Mouse (Mus musculus) heart, embryonic 12.5 days (tissue): ENCODE data around the gene Cfap157. TPM values are rescaled to one million over a fixed set of nuclear protein-coding genes. Genes with fewer than 3 reads are reported as not detected.

Source experiments
- ATAC-seq: fragments of 200-750 bp; cut with Nextera tagmentation; 2 replicates; pipeline ENCODE4 v1.8.0; 2017; ENCODE audit warnings: moderate TSS enrichment, moderate library complexity; ENCODE audit not compliant: insufficient number of reproducible peaks, low FRiP score
- H3K27ac ChIP-seq: fragments of 300-500 bp; sonication (generic); 2 replicates; pipeline ENCODE4 v1.5.1; 2016; ENCODE audit warnings: mild to moderate bottlenecking, moderate library complexity; ENCODE audit not compliant: poor library complexity, severe bottlenecking
- H3K27me3 ChIP-seq: fragments of 300-500 bp; sonication (generic); replicated peaks from 2 replicates; pipeline ENCODE4 v1.6.1; 2016; ENCODE audit warnings: mild to moderate bottlenecking, moderate library complexity
- H3K36me3 ChIP-seq: fragments of 300-500 bp; sonication (generic); 2 replicates; pipeline ENCODE4 v1.6.1; 2016; ENCODE audit warnings: mild to moderate bottlenecking, moderate library complexity
- H3K4me1 ChIP-seq: fragments of 300-500 bp; sonication (generic); replicated peaks from 2 replicates; pipeline ENCODE4 v1.6.1; 2016; ENCODE audit warnings: mild to moderate bottlenecking
- H3K4me2 ChIP-seq: fragments of 300-500 bp; sonication (generic); 2 replicates; pipeline ENCODE4 v1.6.1; 2016; ENCODE audit warnings: mild to moderate bottlenecking, moderate library complexity
- H3K4me3 ChIP-seq: fragments of 300-500 bp; sonication (generic); 2 replicates; pipeline ENCODE4 v1.5.1; 2016; ENCODE audit warnings: mild to moderate bottlenecking
- H3K9ac ChIP-seq: fragments of 300-500 bp; sonication (generic); 2 replicates; pipeline ENCODE4 v1.6.1; 2016; ENCODE audit warnings: mild to moderate bottlenecking, moderate library complexity
- H3K9me3 ChIP-seq: fragments of 300-500 bp; sonication (generic); replicated peaks from 2 replicates; pipeline ENCODE4 v1.6.1; 2016; ENCODE audit warnings: mild to moderate bottlenecking, moderate library complexity
- WGBS: fragments of 180-500 bp; shearing (Covaris S2); methylation state at CpG from one replicate; pipeline ENCODE4 v1.1.7; 2016; 5-methylcytosine and 5-hydroxymethylcytosine counted together
- polyA plus RNA-seq: library from polyadenylated mRNA; unstranded; fragments of >200 nt; fragmentation: Nextera tagmentation; extraction: Ambion mirVana; gene quantifications from 2 replicates; pipeline ENCODE4 v1.2.1, GENCODE M21; 2016

Cfap157 gene
- polyA plus RNA-seq = 0.63 and 0.98 TPM in 2 replicates

GRCm38 (mm10) chr2:32784048-32784681, at the start of gene Cfap157:
TSS of gene Cfap157 (minus strand) at chr2:32784428.
- WGBS = 40% methylated on average over 4 of the region's 4 CpGs
- Histone ChIP-seq H3K4me1 (peaks cover 5% of the 10 kb centered on the region), H3K9ac (no peak within 1 kb of the TSS), H3K9me3 (no peaks in the 10 kb centered on the region), H3K27me3 (no peaks in the 10 kb centered on the region), H3K4me2 (peak within 1 kb of the TSS; percentile 32; the same call in 1 of the 2 replicates), H3K36me3 (no peaks in the 10 kb centered on the region; the same call in 1 of the 2 replicates), H3K27ac (no peak within 1 kb of the TSS), H3K4me3 (no peak within 1 kb of the TSS)
- no peak for ATAC-seq

GRCm38 (mm10) chr2:32828979-32829676, 44.9 kb upstream of the Cfap157 start:
- Histone ChIP-seq H3K27me3 (no peaks in the 10 kb centered on the region), H3K36me3 (no peaks in the 10 kb centered on the region), H3K9ac (0 out of 2 replicates have a peak overlapping the region, but pooled peaks have one; percentile 29), H3K27ac (no peak overlapping the region), H3K4me2 (no peak overlapping the region), H3K4me1 (peaks cover 36% of the 10 kb centered on the region), H3K9me3 (no peaks in the 10 kb centered on the region), H3K4me3 (no peak overlapping the region)
- 57% methylated on average over 11 of the region's 11 CpGs for WGBS
- no peak for ATAC-seq

GRCm38 (mm10) chr2:32825796-32826195, 41.6 kb upstream of the Cfap157 start:
- Histone ChIP-seq H3K4me3 (no peak overlapping the region), H3K9me3 (no peaks in the 10 kb centered on the region), H3K27ac (no peak overlapping the region), H3K4me2 (no peak overlapping the region), H3K27me3 (no peaks in the 10 kb centered on the region), H3K36me3 (peaks cover 9% of the 10 kb centered on the region), H3K4me1 (peaks cover 44% of the 10 kb centered on the region), H3K9ac (no peak overlapping the region)
- 67% methylated on average over 6 of the region's 6 CpGs for WGBS
- no peak for ATAC-seq

- no peak overlapping the region for H3K27ac ChIP-seq
- no peak for ATAC-seq
These were observed 40.5 kb upstream of the Cfap157 start for GRCm38 (mm10) chr2:32824778-32825177.

GRCm38 (mm10) chr2:32824181-32824580, 40.0 kb upstream of the Cfap157 start:
- H3K36me3 ChIP-seq = peaks cover 9% of the 10 kb centered on the region
- no peaks in the 10 kb centered on the region for H3K9me3 ChIP-seq
- peaks cover 39% of the 10 kb centered on the region for H3K4me1 ChIP-seq
- no peak overlapping the region for H3K4me3 ChIP-seq
- no peak for ATAC-seq
- no peak overlapping the region for H3K4me2 ChIP-seq
- H3K9ac ChIP-seq = no peak overlapping the region
- 56% methylated on average over 8 of the region's 8 CpGs for WGBS
- no peaks in the 10 kb centered on the region for H3K27me3 ChIP-seq
- H3K27ac ChIP-seq = no peak overlapping the region

More at GRCm38 (mm10) chr2:32824778-32825177, 40.5 kb upstream of the Cfap157 start:
- Histone ChIP-seq H3K9me3 (no peaks in the 10 kb centered on the region), H3K9ac (no peak overlapping the region), H3K36me3 (peaks cover 9% of the 10 kb centered on the region), H3K27me3 (no peaks in the 10 kb centered on the region), H3K4me2 (no peak overlapping the region), H3K4me1 (peaks cover 45% of the 10 kb centered on the region), H3K4me3 (no peak overlapping the region)
- 78% methylated on average over 1 of the region's 1 CpGs for WGBS

GRCm38 (mm10) chr2:32823579-32824154, 39.4 kb upstream of the Cfap157 start:
- Histone ChIP-seq H3K9ac (no peak overlapping the region), H3K4me2 (no peak overlapping the region), H3K36me3 (peaks cover 9% of the 10 kb centered on the region), H3K27me3 (no peaks in the 10 kb centered on the region), H3K9me3 (no peaks in the 10 kb centered on the region), H3K4me3 (no peak overlapping the region), H3K27ac (no peak overlapping the region), H3K4me1 (peaks cover 33% of the 10 kb centered on the region)
- no peak for ATAC-seq
- WGBS = 68% methylated on average over 8 of the region's 8 CpGs

- H3K9me3 ChIP-seq = no peaks in the 10 kb centered on the region
- no peaks in the 10 kb centered on the region for H3K27me3 ChIP-seq
- 41% methylated on average over 11 of the region's 11 CpGs for WGBS
- no peak overlapping the region; the same call in 1 of the 2 replicates for H3K9ac ChIP-seq
- H3K27ac ChIP-seq = no peak overlapping the region
- peaks cover 10% of the 10 kb centered on the region for H3K36me3 ChIP-seq
- no peak overlapping the region for H3K4me3 ChIP-seq
- no peak overlapping the region for H3K4me2 ChIP-seq
- H3K4me1 ChIP-seq = peaks cover 32% of the 10 kb centered on the region
- ATAC-seq = no peak
These were observed 38.9 kb upstream of the Cfap157 start for GRCm38 (mm10) chr2:32823153-32823552.

- WGBS = 68% methylated on average over 6 of the region's 6 CpGs
- Histone ChIP-seq H3K9ac (no peak overlapping the region), H3K27ac (no peak overlapping the region), H3K9me3 (no peaks in the 10 kb centered on the region), H3K36me3 (peaks cover 16% of the 10 kb centered on the region), H3K4me1 (peaks cover 32% of the 10 kb centered on the region), H3K27me3 (no peaks in the 10 kb centered on the region), H3K4me3 (no peak overlapping the region), H3K4me2 (no peak overlapping the region)
- ATAC-seq = no peak
These were observed 38.4 kb upstream of the Cfap157 start for GRCm38 (mm10) chr2:32822643-32823042.

- no peak for ATAC-seq
These were observed 37.0 kb upstream of the Cfap157 start for GRCm38 (mm10) chr2:32821041-32821802.

GRCm38 (mm10) chr2:32818208-32818607, 34.0 kb upstream of the Cfap157 start:
- Histone ChIP-seq H3K36me3 (peaks cover 43% of the 10 kb centered on the region), H3K4me3 (no peak overlapping the region), H3K27me3 (no peaks in the 10 kb centered on the region)

More at GRCm38 (mm10) chr2:32821041-32821802, 37.0 kb upstream of the Cfap157 start:
- WGBS = 61% methylated on average over 11 of the region's 11 CpGs
- H3K4me3 ChIP-seq = no peak overlapping the region
- no peak overlapping the region for H3K4me2 ChIP-seq
- peaks cover 32% of the 10 kb centered on the region for H3K4me1 ChIP-seq
- no peak overlapping the region for H3K9ac ChIP-seq
- H3K27ac ChIP-seq = no peak overlapping the region
- H3K27me3 ChIP-seq = no peaks in the 10 kb centered on the region
- H3K9me3 ChIP-seq = no peaks in the 10 kb centered on the region
- peaks cover 19% of the 10 kb centered on the region for H3K36me3 ChIP-seq

GRCm38 (mm10) chr2:32817589-32817988, 33.4 kb upstream of the Cfap157 start:
- H3K4me1 ChIP-seq = peaks cover 9% of the 10 kb centered on the region
- no peak overlapping the region for H3K4me2 ChIP-seq
- no peak overlapping the region for H3K27ac ChIP-seq
- 65% methylated on average over 7 of the region's 7 CpGs for WGBS
- H3K4me3 ChIP-seq = no peak overlapping the region
- H3K9ac ChIP-seq = no peak overlapping the region
- H3K27me3 ChIP-seq = no peaks in the 10 kb centered on the region
- H3K36me3 ChIP-seq = peaks cover 49% of the 10 kb centered on the region
- no peak for ATAC-seq
- H3K9me3 ChIP-seq = no peaks in the 10 kb centered on the region

More at GRCm38 (mm10) chr2:32818208-32818607, 34.0 kb upstream of the Cfap157 start:
- H3K4me2 ChIP-seq = no peak overlapping the region
- H3K9ac ChIP-seq = no peak overlapping the region
- WGBS = 90% methylated on average over 5 of the region's 5 CpGs
- no peak for ATAC-seq
- H3K27ac ChIP-seq = no peak overlapping the region
- peaks cover 15% of the 10 kb centered on the region for H3K4me1 ChIP-seq
- H3K9me3 ChIP-seq = no peaks in the 10 kb centered on the region
